Mouse (Mus musculus) ES-E14 (cell line): ENCODE measurements at regions not wholly inside any gene's neighbourhood (a gene's known extent, or its start where the extent isn't known, plus 50 kb on each side); places are given as distances from the start of the nearest gene placed in this dataset.

Experiments used
- DNase-seq: peaks from one replicate; pipeline ENCODE4 v3.0.0-alpha.2; 2013; ENCODE audit warnings: low read depth, low spot score
- H3K27ac ChIP-seq: 2 replicates; pipeline ENCODE4 v1.5.1; 2012; ENCODE audit warnings: low read depth, mild to moderate bottlenecking, low read length, moderate library complexity, mixed read lengths; ENCODE audit not compliant: poor library complexity, insufficient read depth, severe bottlenecking
- H3K36me3 ChIP-seq: 2 replicates; pipeline ENCODE4 v1.6.1; 2012; ENCODE audit warnings: mild to moderate bottlenecking, low read length, moderate library complexity, mixed read lengths; ENCODE audit not compliant: control insufficient read depth, poor library complexity, insufficient read depth, severe bottlenecking
- H3K4me1 ChIP-seq, 2 experiments: fragments of 150-350 bp in 1 of 2; sonication (generic) in 1 of 2; 2 replicates each; pipeline ENCODE4 v1.6.1; 2012; ENCODE audit warnings: low read length in 2 of 2, mild to moderate bottlenecking in 1 of 2, mixed read lengths in 1 of 2; ENCODE audit not compliant: control insufficient read depth in 2 of 2, insufficient read depth in 2 of 2, poor library complexity in 1 of 2
- H3K4me3 ChIP-seq, 2 experiments: fragments of 150-350 bp in 1 of 2; sonication (generic) in 1 of 2; 2 replicates each; pipeline ENCODE4 v1.5.1; 2012; ENCODE audit warnings: low read length in 2 of 2, low read depth in 1 of 2, mild to moderate bottlenecking in 1 of 2, mixed read lengths in 1 of 2; ENCODE audit not compliant: insufficient read depth in 1 of 2, poor library complexity in 1 of 2, severe bottlenecking in 1 of 2
- H3K9ac ChIP-seq: 2 replicates; pipeline ENCODE4 v1.6.1; 2012; ENCODE audit warnings: low read depth, mild to moderate bottlenecking, low read length, mixed read lengths; ENCODE audit not compliant: poor library complexity, insufficient read depth, severe bottlenecking
- H3K9me3 ChIP-seq: fragments of 150-350 bp; sonication (generic); 2 replicates; pipeline ENCODE4 v1.6.1; 2012; ENCODE audit warnings: low read depth, mild to moderate bottlenecking, low read length; ENCODE audit not compliant: control insufficient read depth, insufficient read depth
- CHD2 ChIP-seq: IDR thresholded peaks from 2 replicates; pipeline ENCODE4 v1.6.1; 2014; ENCODE audit warnings: mild to moderate bottlenecking, low read depth, low read length, inconsistent platforms
- HCFC1 ChIP-seq: IDR thresholded peaks from 2 replicates; pipeline ENCODE4 v1.6.1; 2012; ENCODE audit warnings: low read length, inconsistent platforms, borderline replicate concordance; ENCODE audit not compliant: insufficient read depth
- MAFK ChIP-seq: IDR thresholded peaks from 2 replicates; pipeline ENCODE4 v1.6.1; 2014; ENCODE audit warnings: mild to moderate bottlenecking, low read depth, low read length, inconsistent platforms; ENCODE audit not compliant: insufficient read depth
- ZC3H11A ChIP-seq: IDR thresholded peaks from 2 replicates; pipeline ENCODE4 v1.6.1; 2012; ENCODE audit warnings: low read depth, mild to moderate bottlenecking, inconsistent platforms, low read length, borderline replicate concordance
- ZNF384 ChIP-seq: IDR thresholded peaks from 2 replicates; pipeline ENCODE4 v1.6.1; 2012; ENCODE audit warnings: low read depth, low read length, inconsistent platforms
- in situ Hi-C, 2 experiments: fragments of 600-800 bp; cut with MboI; formaldehyde crosslinking; loops; one replicate each; pipeline ENCODE4 v1.15.1; 2025; ENCODE audit warnings: low sequenced_read_pairs in 2 of 2, inconsistent platforms in 1 of 2; ENCODE audit not compliant: unreplicated experiment in 2 of 2

DNA sequence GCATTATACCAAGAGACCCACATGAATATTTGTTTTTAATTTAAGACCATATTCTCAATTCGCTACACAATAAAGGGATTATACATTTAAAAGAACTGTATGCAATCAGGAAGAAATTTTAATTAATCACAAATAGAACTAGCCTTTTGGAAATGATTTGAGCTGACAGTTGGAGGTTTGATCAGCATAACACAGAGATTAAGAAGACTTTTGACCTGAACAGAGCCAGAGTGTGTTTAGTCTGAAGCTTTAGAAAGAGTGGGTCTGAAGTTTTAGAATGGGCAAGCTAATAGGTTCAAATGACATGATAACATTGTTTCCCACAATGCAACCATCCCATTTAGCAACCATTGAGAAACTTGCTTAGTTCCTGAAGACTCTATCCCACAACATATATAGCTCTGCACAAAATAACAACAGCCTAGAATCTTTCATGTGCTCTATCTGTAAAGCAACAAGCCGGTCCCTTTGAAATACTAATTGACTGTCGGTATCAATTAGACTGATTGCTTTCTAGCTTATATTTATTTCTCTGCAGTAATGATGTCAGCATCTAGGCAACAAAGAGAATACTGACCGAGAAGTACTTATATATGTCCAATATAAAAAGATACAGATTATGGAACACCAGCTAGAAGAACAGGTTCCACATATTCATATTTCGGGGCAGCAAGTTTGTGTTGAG lies 135.9 kb downstream of the Trim52 start:
- no peak overlapping the region for H3K4me3 ChIP-seq
- H3K4me1 ChIP-seq, result no peaks in the 10 kb centered on the region

DNA sequence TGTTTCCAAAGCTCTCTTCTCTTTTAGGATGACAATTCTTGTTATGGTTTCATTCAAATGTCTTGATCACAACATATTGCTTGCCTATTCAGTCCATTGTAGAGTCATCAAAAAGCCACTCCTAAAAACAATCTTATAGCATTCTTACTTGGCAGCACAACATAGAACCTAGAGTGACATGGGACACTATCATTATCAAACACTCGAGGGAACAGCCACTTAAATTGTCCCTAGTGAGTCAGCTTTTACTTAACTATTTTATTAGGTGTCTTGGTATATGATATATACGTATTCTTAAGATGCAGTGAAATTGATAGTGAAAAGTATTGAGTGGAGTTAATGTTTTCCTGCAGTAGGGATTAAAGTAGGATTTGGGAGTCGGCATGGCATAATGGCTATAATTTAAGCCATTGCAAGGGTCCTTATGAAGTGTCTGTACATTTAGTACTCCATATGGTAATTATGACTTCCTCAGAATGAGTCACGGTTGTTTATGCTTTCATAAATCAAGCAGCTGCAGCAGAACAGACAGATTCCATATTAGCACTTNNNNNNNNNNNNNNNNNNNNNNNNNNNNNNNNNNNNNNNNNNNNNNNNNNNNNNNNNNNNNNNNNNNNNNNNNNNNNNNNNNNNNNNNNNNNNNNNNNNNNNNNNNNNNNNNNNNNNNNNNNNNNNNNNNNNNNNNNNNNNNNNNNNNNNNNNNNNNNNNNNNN lies 153.6 kb downstream of the Trim52 start:
- Histone ChIP-seq H3K27ac (no peak overlapping the region), H3K36me3 (no peaks in the 10 kb centered on the region), H3K9ac (no peak overlapping the region), H3K4me1 (no peaks in the 10 kb centered on the region), H3K9me3 (no peaks in the 10 kb centered on the region), H3K4me3 (no peak overlapping the region)
- DNase-seq, result no peak
- TF ChIP-seq ZC3H11A (no peak), CHD2 (no peak), HCFC1 (no peak), ZNF384 (no peak), MAFK (no peak)
- in situ Hi-C loops, result no loop called here

More for the DNA sequence above, 135.9 kb downstream of the Trim52 start:
- Histone ChIP-seq H3K9ac (no peak overlapping the region), H3K27ac (no peak overlapping the region), H3K36me3 (no peaks in the 10 kb centered on the region), H3K9me3 (no peaks in the 10 kb centered on the region)
- DNase-seq, result no peak
- TF ChIP-seq ZC3H11A, result no peak
- TF ChIP-seq MAFK, result no peak
- no peak for TF ChIP-seq HCFC1
- TF ChIP-seq ZNF384, result no peak
- in situ Hi-C loops, result no loop called here

- H3K4me3 ChIP-seq, result no peak overlapping the region
- no peak overlapping the region for H3K27ac ChIP-seq
- in situ Hi-C loops, result no loop called here
- no peak for DNase-seq
- no peaks in the 10 kb centered on the region for H3K9me3 ChIP-seq
- H3K9ac ChIP-seq, result no peak overlapping the region
- no peak for TF ChIP-seq ZC3H11A
- no peak for TF ChIP-seq HCFC1
- TF ChIP-seq CHD2, result no peak
- no peak for TF ChIP-seq ZNF384
- TF ChIP-seq MAFK, result no peak
- no peaks in the 10 kb centered on the region for H3K36me3 ChIP-seq
- H3K4me1 ChIP-seq, result no peaks in the 10 kb centered on the region
Observed at GRCm38 (mm10) chr14:106265290-106265689, 159.3 kb downstream of the Trim52 start.

DNA sequence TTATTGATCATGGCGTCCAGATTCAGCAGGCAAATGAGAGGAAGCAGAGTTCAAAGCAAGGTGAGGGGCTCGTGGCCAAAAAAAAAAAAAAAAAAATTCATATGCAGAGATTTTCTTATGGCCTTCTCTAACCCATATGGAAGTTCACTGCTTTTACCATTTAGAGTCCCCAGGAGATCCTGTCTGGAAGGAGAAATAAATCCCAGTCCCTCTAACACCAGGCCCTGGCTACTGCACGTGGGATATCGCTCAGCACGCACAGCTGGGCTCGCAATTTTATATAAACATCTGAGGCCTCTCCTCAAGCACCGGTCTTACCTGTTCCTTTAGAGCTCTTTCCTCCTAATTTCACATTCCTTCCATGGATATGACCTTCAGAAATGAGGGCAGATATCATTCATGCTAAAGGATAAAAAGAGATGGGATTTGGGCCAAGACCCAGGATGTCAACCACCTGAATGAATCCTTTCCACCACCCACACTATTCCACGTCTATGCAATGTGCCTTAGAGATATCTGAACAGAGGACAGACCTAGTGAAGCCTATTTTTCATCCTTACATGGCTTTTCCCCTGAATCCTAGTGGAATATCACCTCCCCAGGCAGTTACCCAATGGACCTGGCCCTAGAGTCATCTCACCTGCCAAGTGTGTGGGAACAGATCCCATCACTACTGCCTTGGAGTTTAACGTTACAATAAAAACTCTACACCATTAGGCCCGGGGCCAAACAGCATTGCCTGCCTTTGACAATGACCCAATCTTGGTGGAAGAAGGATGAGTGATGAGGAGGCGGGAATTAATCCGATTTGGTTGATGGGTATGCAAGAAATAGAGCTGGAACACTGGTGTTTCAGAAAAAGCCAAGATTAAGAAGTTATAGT lies 161.9 kb downstream of the Trim52 start:
- TF ChIP-seq CHD2, result no peak
- TF ChIP-seq ZNF384, result no peak
- no peak for TF ChIP-seq MAFK
- TF ChIP-seq HCFC1, result no peak
- TF ChIP-seq ZC3H11A, result no peak
- H3K27ac ChIP-seq, result no peak overlapping the region
- H3K4me1 ChIP-seq, result no peaks in the 10 kb centered on the region
- H3K9ac ChIP-seq, result no peak overlapping the region
- no peaks in the 10 kb centered on the region for H3K36me3 ChIP-seq
- in situ Hi-C loops, result no loop called here
- no peak for DNase-seq
- no peaks in the 10 kb centered on the region for H3K9me3 ChIP-seq
- no peak overlapping the region for H3K4me3 ChIP-seq
